In genomic region chr15:102517976-102518858, GRCm38 (mm10) we compare ENCODE assay signal across 8 mouse cellular contexts. TPM values are rescaled to one million over a fixed set of nuclear protein-coding genes. Genes with fewer than 3 reads are reported as not detected.
DNase-seq lines count a peak whose midpoint lies in the region; ATAC-seq lines count a peak whose summit lies in the region.

Gene Tarbp2, plus strand, starts transcription at chr15:102518192.

- peaks cover 6% of the 10 kb centered on the region; the same call in 1 of the 2 replicates for H3K36me3 ChIP-seq in lung, embryonic 16.5 days (ENCODE audit: control insufficient read depth, insufficient read depth, low read length)

- peak; percentile 100 for DNase-seq in MEL-GATA-1-ER (ENCODE audit: extremely low read depth, low read depth)
- peak; percentile 99 for DNase-seq in cerebellum, adult 8-10 months
- DNase-seq in forelimb bud, embryonic 11.5 days (ENCODE audit: low read depth, low spot score), result peak; percentile 100
- peak; percentile 99 for DNase-seq in layer of hippocampus, adult 9-10 months (ENCODE audit: low spot score)
- peak; percentile 90 for DNase-seq in ovary, postnatal 10 days (ENCODE audit: low spot score)
- DNase-seq in thymus, postnatal 10 days (ENCODE audit: low spot score in 2 of 2), result peak; percentile 96 to 99

- H3K4me2 ChIP-seq in lung, embryonic 16.5 days (ENCODE audit: low read depth, low read length), result peak within 1 kb of the TSS; percentile 89

- H3K27ac ChIP-seq in lung, embryonic 16.5 days (ENCODE audit: low read length), result peak within 1 kb of the TSS; percentile 99

- peak within 1 kb of the TSS; percentile 60 for H3K4me3 ChIP-seq in lung, embryonic 16.5 days (ENCODE audit: low read length)

- WGBS in lung, embryonic 16.5 days, result under 1% methylated on average over 60 of the region's 60 CpGs

- peak within 1 kb of the TSS; percentile 92 for H3K9ac ChIP-seq in lung, embryonic 16.5 days (ENCODE audit: low read length)

- no peaks in the 10 kb centered on the region for H3K9me3 ChIP-seq in lung, embryonic 16.5 days (ENCODE audit: control insufficient read depth, low read length)

- H3K27me3 ChIP-seq in lung, embryonic 16.5 days (ENCODE audit: control insufficient read depth, insufficient read depth, low read depth, low read length), result no peaks in the 10 kb centered on the region

- peaks cover 14% of the 10 kb centered on the region for H3K4me1 ChIP-seq in lung, embryonic 16.5 days (replicated peaks; ENCODE audit: control insufficient read depth, insufficient read depth, low read length)

- peak; percentile 85 for ATAC-seq in hematopoietic stem cell, adult 5-6 weeks (replicated peaks in 1 of 2; ENCODE audit: insufficient read depth in 1 of 2, low FRiP score in 2 of 2, low TSS enrichment in 1 of 2, low read depth in 1 of 2, poor library complexity in 2 of 2, severe bottlenecking in 2 of 2)
- peak; percentile 92 for ATAC-seq in lung, embryonic 16.5 days (ENCODE audit: low read depth)

RNA-seq across cellular contexts. Expression of gene Tarbp2, which starts in this region (rescaled TPM):
- 26.8 and 33.3 TPM in 2 replicates for total RNA-seq in hematopoietic stem cell, adult 5-6 weeks (2017)
- polyA plus RNA-seq in lung, embryonic 16.5 days (2015; fragmentation: Nextera tagmentation; extraction: Ambion mirVana), result 73.4 and 77.0 TPM in 2 replicates

Comparison
In these comparisons a context has a peak if more than half of its experiments do, and no peak if none do; other contexts are left out.
1. Peak in every context shown above with its lines: DNase-seq, ATAC-seq, H3K4me3 ChIP-seq and H3K27ac ChIP-seq.